Mouse (Mus musculus) ES-Bruce4 (cell line): ENCODE measurements around the gene Bmper.

Experiments used
- CTCF ChIP-seq: IDR thresholded peaks from one replicate; pipeline ENCODE4 v1.8.1; 2011; ENCODE audit warnings: low read depth, low read length
- EP300 ChIP-seq: IDR thresholded peaks from 2 replicates; pipeline ENCODE4 v1.6.1; 2011; ENCODE audit warnings: low read depth, low read length; ENCODE audit not compliant: insufficient read depth

DNA sequence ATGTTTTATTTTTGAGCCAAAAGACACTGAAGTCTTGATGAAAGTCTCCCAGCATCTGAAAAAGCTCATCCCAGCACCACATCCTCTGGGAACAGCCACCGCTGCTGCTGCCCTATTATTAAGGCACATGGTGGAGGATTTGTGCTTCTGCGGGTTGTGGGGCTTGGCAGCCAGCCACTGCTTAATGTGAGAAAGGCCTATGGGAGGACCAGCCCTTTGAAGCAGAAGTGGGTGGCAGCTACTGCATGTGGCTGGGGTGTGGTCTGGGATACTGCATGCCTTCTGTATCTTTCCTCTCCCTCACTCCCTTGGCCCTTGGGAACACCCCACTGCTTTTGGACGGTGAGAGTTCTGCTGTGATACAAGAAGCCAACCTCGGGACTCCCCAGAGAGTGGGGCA lies 237.8 kb downstream of the Bmper start:
- no peak for TF ChIP-seq CTCF
- no peak for TF ChIP-seq EP300
